Mouse (Mus musculus) C2C12 (cell line): ENCODE measurements around the gene Flot1.

Experiments used
- CEBPB ChIP-seq: IDR thresholded peaks from one replicate; pipeline ENCODE4 v1.6.1; 2011; ENCODE audit warnings: low read depth, mild to moderate bottlenecking, control low read depth, moderate library complexity
- CTCF ChIP-seq: IDR thresholded peaks from one replicate; pipeline ENCODE4 v1.5.1; 2011; ENCODE audit not compliant: control insufficient read depth, insufficient read depth, insufficient read length
- MAX ChIP-seq: IDR thresholded peaks from one replicate; pipeline ENCODE4 v1.6.1; 2011; ENCODE audit warnings: mild to moderate bottlenecking, control low read depth
- MYOG ChIP-seq: IDR thresholded peaks from one replicate; pipeline ENCODE4 v1.6.1; 2011; ENCODE audit not compliant: control insufficient read depth, insufficient read length; ENCODE audit errors: extremely low read depth

DNA sequence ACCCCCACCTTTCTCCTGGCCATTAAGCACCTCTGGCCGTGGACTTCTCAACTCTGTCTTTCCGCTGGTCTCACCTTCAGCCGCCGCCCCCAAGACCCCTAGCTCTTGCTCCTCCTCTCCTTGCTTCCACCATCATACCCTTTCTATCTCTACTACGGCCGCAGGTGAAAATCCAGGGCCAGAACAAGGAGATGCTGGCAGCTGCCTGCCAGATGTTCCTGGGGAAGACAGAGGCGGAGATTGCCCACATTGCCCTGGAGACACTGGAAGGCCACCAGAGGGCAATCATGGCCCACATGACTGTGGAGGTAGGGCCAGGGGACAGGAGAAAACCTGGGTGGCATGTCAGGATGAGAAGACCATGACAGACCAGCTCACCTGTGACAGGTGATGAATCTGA lies 1.4 kb downstream of the Flot1 start:
- TF ChIP-seq MAX (no peak), CTCF (no peak), MYOG (no peak), CEBPB (no peak)
